Mouse (Mus musculus): ENCODE measurements at regions not wholly inside any gene's neighbourhood (a gene's known extent, or its start where the extent isn't known, plus 50 kb on each side); places are given as distances from the start of the nearest gene placed in this dataset.

- Histone ChIP-seq H3K9ac (ENCODE audit: low read depth, low read length) (no peak overlapping the region), H3K27ac (ENCODE audit: low read depth, low read length) (no peak overlapping the region), H3K9me3 (ENCODE audit: control insufficient read depth, low read length) (no peaks in the 10 kb centered on the region), H3K4me2 (replicated peaks; ENCODE audit: low read depth, low read length) (no peak overlapping the region), H3K27me3 (ENCODE audit: control insufficient read depth, insufficient read depth, low read length) (no peaks in the 10 kb centered on the region), H3K4me1 (replicated peaks; ENCODE audit: control insufficient read depth, insufficient read depth, low read length) (no peaks in the 10 kb centered on the region), H3K4me3 (ENCODE audit: low read depth, low read length) (no peak overlapping the region), H3K36me3 (ENCODE audit: control insufficient read depth, insufficient read depth, low read length) (no peaks in the 10 kb centered on the region)
- WGBS: 86% methylated on average over 6 of the region's 6 CpGs
- ATAC-seq (ENCODE audit: low FRiP score): no peak
- DNase-seq (ENCODE audit: low spot score): no peak
These were observed 123.9 kb upstream of the Sgk1 start for GRCm38 (mm10) chr10:21758122-21758521.

GRCm38 (mm10) chr10:21762516-21762915, 119.5 kb upstream of the Sgk1 start:
- no peak for DNase-seq (ENCODE audit: low spot score)
- no peaks in the 10 kb centered on the region for H3K9me3 ChIP-seq (ENCODE audit: control insufficient read depth, low read length)
- no peak overlapping the region for H3K27ac ChIP-seq (ENCODE audit: low read depth, low read length)
- 94% methylated on average over 5 of the region's 5 CpGs for WGBS
- H3K36me3 ChIP-seq (ENCODE audit: control insufficient read depth, insufficient read depth, low read length): no peaks in the 10 kb centered on the region
- ATAC-seq (ENCODE audit: low FRiP score): no peak
- H3K27me3 ChIP-seq (ENCODE audit: control insufficient read depth, insufficient read depth, low read length): no peaks in the 10 kb centered on the region
- H3K9ac ChIP-seq (ENCODE audit: low read depth, low read length): no peak overlapping the region
- H3K4me3 ChIP-seq (ENCODE audit: low read depth, low read length): no peak overlapping the region
- no peak overlapping the region for H3K4me2 ChIP-seq (replicated peaks; ENCODE audit: low read depth, low read length)
- no peaks in the 10 kb centered on the region for H3K4me1 ChIP-seq (replicated peaks; ENCODE audit: control insufficient read depth, insufficient read depth, low read length)

GRCm38 (mm10) chr10:21763017-21763964, 118.7 kb upstream of the Sgk1 start:
- H3K27ac ChIP-seq (ENCODE audit: low read depth, low read length): no peak overlapping the region
- 95% methylated on average over 17 of the region's 17 CpGs for WGBS
- no peak overlapping the region for H3K4me2 ChIP-seq (replicated peaks; ENCODE audit: low read depth, low read length)
- H3K4me1 ChIP-seq (replicated peaks; ENCODE audit: control insufficient read depth, insufficient read depth, low read length): no peaks in the 10 kb centered on the region
- ATAC-seq (ENCODE audit: low FRiP score) (no peak), DNase-seq (ENCODE audit: low spot score) (no peak)
- H3K9me3 ChIP-seq (ENCODE audit: control insufficient read depth, low read length): no peaks in the 10 kb centered on the region
- no peak overlapping the region for H3K4me3 ChIP-seq (ENCODE audit: low read depth, low read length)
- no peaks in the 10 kb centered on the region for H3K27me3 ChIP-seq (ENCODE audit: control insufficient read depth, insufficient read depth, low read length)
- H3K36me3 ChIP-seq (ENCODE audit: control insufficient read depth, insufficient read depth, low read length): no peaks in the 10 kb centered on the region
- no peak overlapping the region for H3K9ac ChIP-seq (ENCODE audit: low read depth, low read length)

- WGBS: 93% methylated on average over 8 of the region's 8 CpGs
- H3K9ac ChIP-seq (ENCODE audit: low read depth, low read length): no peak overlapping the region
- no peak overlapping the region for H3K4me2 ChIP-seq (replicated peaks; ENCODE audit: low read depth, low read length)
- no peak overlapping the region for H3K4me3 ChIP-seq (ENCODE audit: low read depth, low read length)
- no peaks in the 10 kb centered on the region for H3K9me3 ChIP-seq (ENCODE audit: control insufficient read depth, low read length)
- DNase-seq (ENCODE audit: low spot score): no peak
- H3K4me1 ChIP-seq (replicated peaks; ENCODE audit: control insufficient read depth, insufficient read depth, low read length): no peaks in the 10 kb centered on the region
- no peaks in the 10 kb centered on the region for H3K36me3 ChIP-seq (ENCODE audit: control insufficient read depth, insufficient read depth, low read length)
- no peak overlapping the region for H3K27ac ChIP-seq (ENCODE audit: low read depth, low read length)
- no peak for ATAC-seq (ENCODE audit: low FRiP score)
- H3K27me3 ChIP-seq (ENCODE audit: control insufficient read depth, insufficient read depth, low read length): no peaks in the 10 kb centered on the region
These were observed 117.9 kb upstream of the Sgk1 start for GRCm38 (mm10) chr10:21764090-21764489.

GRCm38 (mm10) chr10:21764891-21765290, 117.1 kb upstream of the Sgk1 start:
- DNase-seq (ENCODE audit: low spot score) (no peak), ATAC-seq (ENCODE audit: low FRiP score) (no peak)
- Histone ChIP-seq H3K4me1 (replicated peaks; ENCODE audit: control insufficient read depth, insufficient read depth, low read length) (no peaks in the 10 kb centered on the region), H3K36me3 (ENCODE audit: control insufficient read depth, insufficient read depth, low read length) (no peaks in the 10 kb centered on the region), H3K9ac (ENCODE audit: low read depth, low read length) (no peak overlapping the region), H3K9me3 (ENCODE audit: control insufficient read depth, low read length) (no peaks in the 10 kb centered on the region), H3K4me2 (replicated peaks; ENCODE audit: low read depth, low read length) (no peak overlapping the region), H3K27me3 (ENCODE audit: control insufficient read depth, insufficient read depth, low read length) (no peaks in the 10 kb centered on the region), H3K27ac (ENCODE audit: low read depth, low read length) (no peak overlapping the region), H3K4me3 (ENCODE audit: low read depth, low read length) (no peak overlapping the region)
- 81% methylated on average over 13 of the region's 13 CpGs for WGBS

- WGBS: 77% methylated on average over 4 of the region's 4 CpGs
- H3K4me3 ChIP-seq (ENCODE audit: low read depth, low read length): no peak overlapping the region
- H3K27me3 ChIP-seq (ENCODE audit: control insufficient read depth, insufficient read depth, low read length): no peaks in the 10 kb centered on the region
- H3K9me3 ChIP-seq (ENCODE audit: control insufficient read depth, low read length): no peaks in the 10 kb centered on the region
- ATAC-seq (ENCODE audit: low FRiP score): no peak
- peaks cover 4% of the 10 kb centered on the region; the same call in 1 of the 2 replicates for H3K4me1 ChIP-seq (replicated peaks; ENCODE audit: control insufficient read depth, insufficient read depth, low read length)
- H3K36me3 ChIP-seq (ENCODE audit: control insufficient read depth, insufficient read depth, low read length): no peaks in the 10 kb centered on the region
- DNase-seq (ENCODE audit: low spot score): no peak
- no peak overlapping the region for H3K9ac ChIP-seq (ENCODE audit: low read depth, low read length)
- H3K27ac ChIP-seq (ENCODE audit: low read depth, low read length): no peak overlapping the region
- no peak overlapping the region for H3K4me2 ChIP-seq (replicated peaks; ENCODE audit: low read depth, low read length)
These were observed 108.4 kb upstream of the Sgk1 start for GRCm38 (mm10) chr10:21773548-21773947.

GRCm38 (mm10) chr10:21775441-21775840, 106.5 kb upstream of the Sgk1 start:
- H3K9ac ChIP-seq (ENCODE audit: low read depth, low read length): no peak overlapping the region
- H3K36me3 ChIP-seq (ENCODE audit: control insufficient read depth, insufficient read depth, low read length): no peaks in the 10 kb centered on the region
- no peaks in the 10 kb centered on the region for H3K9me3 ChIP-seq (ENCODE audit: control insufficient read depth, low read length)
- peaks cover 4% of the 10 kb centered on the region; the same call in 1 of the 2 replicates for H3K4me1 ChIP-seq (replicated peaks; ENCODE audit: control insufficient read depth, insufficient read depth, low read length)
- no peak for ATAC-seq (ENCODE audit: low FRiP score)
- 87% methylated on average over 5 of the region's 5 CpGs for WGBS
- no peaks in the 10 kb centered on the region for H3K27me3 ChIP-seq (ENCODE audit: control insufficient read depth, insufficient read depth, low read length)
- H3K4me3 ChIP-seq (ENCODE audit: low read depth, low read length): no peak overlapping the region
- DNase-seq (ENCODE audit: low spot score): no peak
- H3K27ac ChIP-seq (ENCODE audit: low read depth, low read length): no peak overlapping the region
- no peak overlapping the region for H3K4me2 ChIP-seq (replicated peaks; ENCODE audit: low read depth, low read length)

GRCm38 (mm10) chr10:21775911-21776761, 105.8 kb upstream of the Sgk1 start:
- 73% methylated on average over 12 of the region's 12 CpGs for WGBS
- H3K4me3 ChIP-seq (ENCODE audit: low read depth, low read length): no peak overlapping the region
- no peaks in the 10 kb centered on the region for H3K36me3 ChIP-seq (ENCODE audit: control insufficient read depth, insufficient read depth, low read length)
- H3K4me2 ChIP-seq (replicated peaks; ENCODE audit: low read depth, low read length): no peak overlapping the region
- H3K27ac ChIP-seq (ENCODE audit: low read depth, low read length): no peak overlapping the region
- DNase-seq (ENCODE audit: low spot score) (no peak), ATAC-seq (ENCODE audit: low FRiP score) (no peak)
- peaks cover 4% of the 10 kb centered on the region; the same call in 1 of the 2 replicates for H3K4me1 ChIP-seq (replicated peaks; ENCODE audit: control insufficient read depth, insufficient read depth, low read length)
- H3K9me3 ChIP-seq (ENCODE audit: control insufficient read depth, low read length): no peaks in the 10 kb centered on the region
- no peaks in the 10 kb centered on the region for H3K27me3 ChIP-seq (ENCODE audit: control insufficient read depth, insufficient read depth, low read length)
- no peak overlapping the region for H3K9ac ChIP-seq (ENCODE audit: low read depth, low read length)
